Mouse (Mus musculus) testis, adult 2 months (tissue): ENCODE measurements around the gene Chrdl2.

Experiments
- CTCF ChIP-seq: fragments of 200-500 bp; IDR thresholded peaks from 2 replicates; pipeline ENCODE4 v1.5.1; 2012; ENCODE audit warnings: low read depth, mild to moderate bottlenecking, inconsistent platforms, low read length, moderate library complexity; ENCODE audit not compliant: control insufficient read depth, insufficient read depth, insufficient replicate concordance
- POLR2A ChIP-seq: fragments of 200-500 bp; IDR thresholded peaks from 2 replicates; pipeline ENCODE4 v1.6.1; 2012; ENCODE audit warnings: low read depth, mild to moderate bottlenecking, inconsistent platforms, low read length, moderate library complexity; ENCODE audit not compliant: control insufficient read depth

GRCm38 (mm10) chr7:99989844-99990760 lies 15.9 kb upstream of the Chrdl2 start:
- TF ChIP-seq POLR2A (no peak), CTCF (no peak)
